Mouse (Mus musculus) G1E-ER4 (cell line): ENCODE measurements around the gene Gpbar1. TPM values are rescaled to one million over a fixed set of nuclear protein-coding genes. Genes with fewer than 3 reads are reported as not detected.

Experiments
- GATA1 ChIP-seq: IDR thresholded peaks from one replicate; pipeline ENCODE4 v1.8.0; 2012; ENCODE audit warnings: low read length, inconsistent platforms
- polyA plus RNA-seq: library from polyadenylated mRNA; stranded (reverse); fragments of >175 nt; gene quantifications from 2 replicates; pipeline ENCODE4 v1.2.3, GENCODE M21; 2012

The Gpbar1 gene
- polyA plus RNA-seq, 1 experiment = not detected

DNA sequence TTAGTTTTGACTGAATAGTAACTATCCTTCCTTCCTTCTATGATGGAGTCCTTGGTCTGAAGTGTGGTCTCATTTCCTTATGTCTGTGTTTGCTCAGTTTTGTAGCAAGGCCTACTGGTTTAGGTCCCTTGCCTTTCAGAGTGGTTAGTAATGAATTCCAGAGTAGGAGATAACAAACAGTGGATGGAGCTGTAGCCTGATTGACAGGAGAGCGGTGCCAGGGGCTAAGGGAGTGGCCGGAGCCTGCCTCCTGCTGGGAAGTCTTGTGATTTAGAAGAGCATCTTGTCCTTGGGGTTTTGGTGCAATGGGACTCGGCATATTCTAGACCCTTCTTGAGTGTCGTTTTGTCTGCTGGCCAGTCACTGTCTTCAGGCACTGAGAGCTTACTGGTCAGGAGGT is 21.6 kb upstream of the Gpbar1 start:
- no peak for TF ChIP-seq GATA1

- TF ChIP-seq GATA1 = no peak
Measured at GRCm38 (mm10) chr1:74262510-74262909, 15.8 kb upstream of the Gpbar1 start.

DNA sequence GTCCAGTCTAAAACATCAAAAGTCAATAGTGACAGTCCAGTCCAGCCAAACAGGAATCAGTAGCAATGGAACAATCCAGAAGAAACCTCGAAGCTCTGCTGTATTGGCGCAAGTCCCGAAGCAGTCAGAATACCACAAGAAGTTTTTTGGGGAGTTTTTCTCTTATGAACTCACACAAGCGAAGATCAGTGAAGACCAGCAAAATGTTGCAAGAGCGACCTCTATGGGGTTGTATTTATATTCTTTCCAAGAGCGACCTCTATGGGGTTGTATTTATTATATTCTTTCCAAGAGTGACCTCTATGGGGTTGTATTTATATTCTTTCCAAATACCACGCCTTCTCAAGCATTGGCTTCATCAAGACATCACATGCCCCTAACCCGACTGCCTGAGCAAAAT is 9.6 kb upstream of the Gpbar1 start:
- TF ChIP-seq GATA1 = no peak

DNA sequence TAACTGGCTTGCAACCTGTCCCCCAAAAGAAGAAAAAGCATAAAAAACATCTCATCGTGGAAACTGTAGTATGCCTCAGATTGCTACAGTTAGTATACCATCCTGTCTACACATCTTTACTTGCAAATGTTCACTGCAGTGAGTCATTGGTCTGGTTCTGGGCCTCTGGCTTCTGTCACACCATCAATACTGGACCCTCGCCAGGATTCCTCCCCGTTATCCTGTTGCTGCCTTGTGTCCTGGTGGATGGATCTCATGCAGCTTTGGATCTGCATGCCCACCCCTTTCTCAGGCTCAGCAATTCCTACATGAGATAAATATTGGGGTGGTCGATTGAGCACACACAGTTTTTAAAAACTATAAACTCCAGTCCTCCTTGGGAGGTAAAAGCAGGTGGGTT is 6.7 kb upstream of the Gpbar1 start:
- TF ChIP-seq GATA1 = no peak

- TF ChIP-seq GATA1 = no peak
Measured at GRCm38 (mm10) chr1:74275015-74275414, 3.3 kb upstream of the Gpbar1 start.

- TF ChIP-seq GATA1 = no peak
Measured at GRCm38 (mm10) chr1:74277041-74277440, 1.3 kb upstream of the Gpbar1 start.

GRCm38 (mm10) chr1:74277883-74278537 is 340 bp upstream of the Gpbar1 start:
- TF ChIP-seq GATA1 = peak; percentile 48

- no peak for TF ChIP-seq GATA1
Measured at GRCm38 (mm10) chr1:74278988-74279387, 638 bp downstream of the Gpbar1 start.

DNA sequence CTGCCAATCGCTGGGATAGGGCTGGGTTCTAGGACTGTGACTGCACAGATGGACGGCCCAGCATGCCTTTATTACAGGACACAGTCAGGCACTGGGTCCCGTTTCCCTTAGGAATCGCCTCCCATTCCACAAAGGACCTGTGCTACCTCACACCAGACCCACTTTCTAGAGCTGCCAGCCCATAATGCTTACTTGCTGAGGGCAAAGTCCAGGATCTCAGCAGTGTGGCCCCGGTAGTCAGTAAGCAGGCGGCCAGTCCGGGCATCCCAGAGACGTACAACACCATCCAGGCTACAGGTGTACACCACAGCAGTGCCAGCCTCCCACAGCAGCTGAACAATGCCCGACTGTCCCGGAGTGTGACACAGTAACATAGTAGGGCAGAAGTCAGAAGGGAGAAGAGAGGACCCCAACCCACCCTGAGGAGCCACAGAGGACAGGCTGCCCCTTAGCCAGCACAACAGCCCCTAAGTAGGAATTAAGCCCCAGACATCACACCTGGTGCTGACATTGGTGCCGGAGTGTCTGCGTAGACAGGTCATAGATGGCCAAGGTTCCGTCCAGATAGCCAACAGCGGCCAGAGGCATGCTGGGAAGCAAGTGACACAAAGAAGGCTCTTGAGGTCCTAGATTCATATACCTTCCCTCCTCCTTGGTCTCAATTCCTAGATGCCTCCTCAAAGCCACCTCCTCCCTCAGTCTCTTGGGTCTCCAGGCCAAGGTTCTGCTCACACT is 2.4 kb downstream of the Gpbar1 start:
- no peak for TF ChIP-seq GATA1

DNA sequence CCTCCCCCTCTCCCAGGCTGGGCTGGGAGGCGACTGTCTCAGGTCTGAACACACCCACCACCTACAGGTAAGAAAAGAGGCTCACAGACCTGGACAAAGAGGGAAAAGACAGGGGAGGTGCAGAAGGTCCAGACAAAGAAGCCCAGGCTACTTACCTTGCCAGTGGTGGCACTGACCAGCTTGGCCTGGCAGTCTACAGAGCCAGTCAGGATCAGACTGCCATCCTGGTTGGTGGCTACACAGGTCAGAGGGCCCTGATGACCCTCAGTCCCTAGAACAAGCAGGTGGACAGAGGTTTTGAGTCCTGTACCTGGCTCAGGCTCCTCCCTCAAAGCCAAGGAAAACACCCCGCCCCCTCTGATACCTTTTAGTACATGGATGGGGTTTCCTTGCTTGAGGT is 3.0 kb downstream of the Gpbar1 start:
- no peak for TF ChIP-seq GATA1

- no peak for TF ChIP-seq GATA1
Measured at GRCm38 (mm10) chr1:74281886-74282285, 3.5 kb downstream of the Gpbar1 start.

DNA sequence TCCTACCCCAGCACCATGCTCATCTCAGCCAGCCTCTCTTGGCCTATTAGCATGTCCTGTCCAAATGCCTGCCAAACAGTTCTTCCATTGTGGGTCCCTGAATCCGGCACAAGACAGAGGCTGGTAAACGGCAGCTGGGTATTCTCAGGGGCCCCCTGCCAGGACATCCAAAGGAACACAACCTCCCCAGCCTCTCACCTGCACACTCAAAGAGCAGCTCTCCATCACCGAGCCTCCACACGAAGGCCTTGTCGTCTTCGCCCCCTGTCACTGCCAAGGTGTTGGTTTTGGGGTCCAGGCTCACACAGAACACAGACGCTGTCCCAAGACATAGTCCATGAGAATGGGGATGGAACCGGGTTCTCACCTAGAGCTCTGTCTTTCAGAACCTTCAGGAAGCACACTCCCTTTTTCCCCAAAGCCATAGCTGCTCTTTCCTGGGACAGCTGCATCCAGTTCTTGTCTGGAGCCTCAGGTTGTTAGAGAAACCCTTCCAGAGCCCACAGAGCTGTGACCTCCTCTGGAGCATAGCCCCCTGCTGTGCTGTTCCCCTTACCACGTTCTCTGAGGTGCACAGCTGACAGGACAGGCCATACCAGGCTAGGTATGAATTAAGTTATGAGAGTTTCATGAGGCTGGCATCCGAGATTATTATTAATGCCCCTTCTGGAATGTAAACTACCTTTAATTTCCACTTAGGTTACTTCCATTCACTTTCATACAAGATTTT is 4.7 kb downstream of the Gpbar1 start:
- no peak for TF ChIP-seq GATA1

GRCm38 (mm10) chr1:74283686-74284463 is 5.5 kb downstream of the Gpbar1 start:
- no peak for TF ChIP-seq GATA1

GRCm38 (mm10) chr1:74284543-74285160 is 6.3 kb downstream of the Gpbar1 start, which contains the start of the genes Aamp and Pnkd:
TSS of gene Aamp (minus strand) at chr1:74284738.
TSS of gene Pnkd (plus strand) at chr1:74284930.
- no peak for TF ChIP-seq GATA1
